Mouse (Mus musculus) hindbrain, embryonic 14.5 days (tissue): ENCODE data around the gene Ccl25. TPM values are rescaled to one million over a fixed set of nuclear protein-coding genes. Genes with fewer than 3 reads are reported as not detected.
"Not testable (repeated sequence)": the region's sequence is repeated elsewhere in the genome, so short reads cannot be mapped to it uniquely, and the experiment has no call there.

ENCODE experiments used
- ATAC-seq: fragments of 200-750 bp; cut with Nextera tagmentation; 2 replicates; pipeline ENCODE4 v1.8.0; 2017; ENCODE audit warnings: moderate number of reproducible peaks, mild to moderate bottlenecking, moderate TSS enrichment, moderate library complexity; ENCODE audit not compliant: low FRiP score
- DNase-seq: peaks from one replicate; pipeline ENCODE4 v3.0.0-alpha.2; 2015; ENCODE audit warnings: low spot score
- H3K27ac ChIP-seq: fragments of 300-500 bp; sonication (generic); 2 replicates; pipeline ENCODE4 v1.5.1; 2014; ENCODE audit warnings: mild to moderate bottlenecking, moderate library complexity
- H3K27me3 ChIP-seq: fragments of 300-500 bp; sonication (generic); 2 replicates; pipeline ENCODE4 v1.6.1; 2014; ENCODE audit warnings: mild to moderate bottlenecking, low read length, mixed read lengths; ENCODE audit not compliant: control insufficient read depth, insufficient read depth
- H3K36me3 ChIP-seq: fragments of 300-500 bp; sonication (generic); replicated peaks from 2 replicates; pipeline ENCODE4 v1.6.1; 2014; ENCODE audit not compliant: control insufficient read depth, insufficient read depth
- H3K4me1 ChIP-seq: fragments of 300-500 bp; sonication (generic); replicated peaks from 2 replicates; pipeline ENCODE4 v1.6.1; 2014; ENCODE audit warnings: antibody characterized with exemption, low read length, mixed read lengths; ENCODE audit not compliant: control insufficient read depth, insufficient read depth
- H3K4me2 ChIP-seq: fragments of 300-500 bp; sonication (generic); replicated peaks from 2 replicates; pipeline ENCODE4 v1.6.1; 2014; ENCODE audit warnings: mild to moderate bottlenecking, moderate library complexity
- H3K4me3 ChIP-seq: fragments of 300-500 bp; sonication (generic); replicated peaks from 2 replicates; pipeline ENCODE4 v1.5.1; 2014; ENCODE audit warnings: mild to moderate bottlenecking, low read length
- H3K9ac ChIP-seq: fragments of 300-500 bp; sonication (generic); 2 replicates; pipeline ENCODE4 v1.6.1; 2014
- H3K9me3 ChIP-seq: fragments of 300-500 bp; sonication (generic); 2 replicates; pipeline ENCODE4 v1.6.1; 2016; ENCODE audit warnings: low read length; ENCODE audit not compliant: control insufficient read depth
- whole genome bisulfite sequencing: fragments of 180-500 bp; shearing (Covaris S2); extraction: QIAGEN DNeasy Blood & Tissue Kit; methylation state at CpG from one replicate; pipeline ENCODE4 v1.1.7; 2014; 5-methylcytosine and 5-hydroxymethylcytosine counted together
- polyA plus RNA-seq: library from polyadenylated mRNA; unstranded; fragments of >200 nt; fragmentation: Nextera tagmentation; extraction: Ambion mirVana; gene quantifications from 2 replicates; pipeline ENCODE4 v1.2.1, GENCODE M21; 2014

Gene Ccl25
- polyA plus RNA-seq, 1 experiment from 2014 or later, result 16.8 TPM

DNA sequence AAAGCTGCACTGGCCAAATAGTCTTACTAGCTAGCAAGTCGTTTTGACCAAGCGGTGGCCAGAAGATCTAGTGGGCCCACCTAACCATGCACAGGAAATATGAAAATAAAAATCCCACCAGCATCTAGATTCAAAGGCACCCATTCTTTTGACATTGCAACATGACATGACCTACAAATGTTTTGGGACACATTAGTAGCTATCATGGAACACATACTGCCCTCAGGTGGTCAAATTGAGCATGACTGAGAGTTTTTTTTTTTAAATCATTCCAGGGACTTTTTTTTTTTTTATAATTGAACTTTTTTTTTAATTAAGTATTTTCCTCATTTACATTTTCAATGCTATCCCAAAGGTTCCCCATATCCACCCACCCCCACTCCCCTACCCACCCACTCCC, 47.6 kb downstream of the Ccl25 start:
- Histone ChIP-seq H3K27me3 (no peaks in the 10 kb centered on the region), H3K4me2 (no peak overlapping the region), H3K9ac (no peak overlapping the region), H3K27ac (no peak overlapping the region), H3K9me3 (no peaks in the 10 kb centered on the region), H3K4me3 (no peak overlapping the region), H3K36me3 (no peaks in the 10 kb centered on the region), H3K4me1 (no peaks in the 10 kb centered on the region)
- DNase-seq, result no peak
- no peak for ATAC-seq
- 70% methylated on average over 2 of the region's 2 CpGs for WGBS

DNA sequence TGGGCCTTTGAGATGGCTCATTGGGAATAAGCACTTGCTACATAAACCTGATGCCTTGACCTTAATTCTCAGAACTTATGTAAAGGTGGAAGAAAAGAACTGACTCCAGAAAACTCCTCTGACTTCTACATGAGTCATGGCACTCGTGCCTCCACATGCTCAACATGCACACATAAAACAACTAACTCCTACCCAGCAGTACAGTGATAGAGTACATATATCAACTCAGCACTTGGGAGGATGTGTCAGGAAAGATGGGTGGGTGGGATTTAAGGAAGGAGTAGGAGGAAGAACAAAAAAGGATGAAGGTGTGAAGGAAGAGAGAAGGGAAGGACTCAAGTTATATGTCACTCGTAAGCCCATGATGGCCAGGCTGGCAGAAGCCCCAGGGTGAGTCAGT, 76.4 kb downstream of the Ccl25 start:
- H3K27ac ChIP-seq, result no peak overlapping the region
- no peak overlapping the region for H3K4me3 ChIP-seq
- no peak for DNase-seq
- 94% methylated on average over 2 of the region's 2 CpGs for WGBS
- no peak overlapping the region for H3K9ac ChIP-seq
- H3K4me1 ChIP-seq, result no peaks in the 10 kb centered on the region
- H3K9me3 ChIP-seq, result no peaks in the 10 kb centered on the region
- no peak overlapping the region for H3K4me2 ChIP-seq
- no peaks in the 10 kb centered on the region for H3K36me3 ChIP-seq
- ATAC-seq, result no peak
- H3K27me3 ChIP-seq, result no peaks in the 10 kb centered on the region

DNA sequence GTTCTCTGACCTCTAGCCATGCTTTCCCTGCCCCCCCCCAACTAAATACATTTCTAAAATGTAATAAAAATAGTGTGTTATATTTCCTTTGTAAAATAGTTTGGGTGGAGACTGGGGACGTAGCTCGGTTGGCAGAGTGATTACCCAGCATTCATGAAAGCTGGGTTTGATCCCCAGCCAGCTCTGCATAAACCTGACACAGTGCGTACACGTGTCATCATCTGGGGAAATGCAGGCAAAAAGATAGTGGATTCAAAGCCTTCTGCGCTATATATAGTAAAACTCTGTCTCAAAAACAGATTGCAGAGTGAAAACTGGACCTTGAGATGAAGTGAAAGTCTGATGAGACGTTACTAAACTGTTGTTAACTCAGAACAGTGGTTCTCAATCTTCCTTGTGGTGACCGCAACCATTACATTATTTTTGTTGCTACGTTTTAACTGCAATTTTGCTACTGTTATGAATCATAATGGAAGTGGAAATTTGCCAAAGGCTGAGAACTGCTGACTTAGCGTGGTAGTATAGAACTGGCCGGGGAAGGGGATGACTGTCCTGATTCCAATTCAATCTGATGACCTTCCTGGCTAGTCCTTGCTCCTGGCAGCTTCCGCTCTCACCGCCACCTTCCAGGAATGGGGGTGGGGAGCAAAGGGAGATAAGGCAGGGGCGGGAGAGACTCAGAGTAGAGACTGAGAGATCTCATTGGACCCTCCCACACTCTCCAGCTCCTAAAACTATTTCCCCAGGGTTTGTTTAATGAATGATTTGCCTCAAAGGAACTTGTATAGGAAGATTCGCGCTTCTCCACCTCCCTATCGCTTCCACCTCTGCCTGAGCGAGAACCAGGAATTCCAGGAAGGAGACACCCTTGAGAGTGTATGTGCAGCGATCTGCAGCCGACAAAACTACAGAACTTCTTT, 79.2 kb downstream of the Ccl25 start:
- Histone ChIP-seq H3K4me3 (peak overlapping the region; percentile 26), H3K27ac (no peak overlapping the region), H3K9me3 (no peaks in the 10 kb centered on the region), H3K36me3 (no peaks in the 10 kb centered on the region), H3K9ac (0 out of 2 replicates have a peak overlapping the region, but pooled peaks have one; percentile 47), H3K4me2 (peak overlapping the region; percentile 51), H3K4me1 (no peaks in the 10 kb centered on the region), H3K27me3 (no peaks in the 10 kb centered on the region)
- ATAC-seq (peak; percentile 26; the same call in 1 of the 2 replicates), DNase-seq (no peak)
- WGBS, result 50% methylated on average over 19 of the region's 19 CpGs

DNA sequence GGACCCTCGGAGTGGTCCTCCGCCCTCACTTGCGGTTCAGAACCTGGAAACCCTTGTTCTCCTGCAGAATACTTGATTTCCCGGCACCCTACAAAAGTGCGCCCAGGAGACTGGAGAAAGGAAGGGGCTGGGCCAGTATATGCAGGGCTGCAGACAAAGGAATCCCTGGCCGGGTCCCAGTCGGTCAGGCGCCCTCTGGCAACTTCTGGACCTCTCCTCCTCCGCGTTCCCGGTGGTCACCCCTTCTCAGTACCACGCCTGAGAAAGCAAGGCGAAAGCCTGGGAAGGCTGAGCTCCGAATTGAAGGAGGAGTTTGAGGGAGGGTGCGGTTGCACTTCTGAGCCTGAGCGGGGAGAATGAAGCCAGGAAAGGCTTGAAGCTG, 79.9 kb downstream of the Ccl25 start:
- peak overlapping the region; percentile 26 for H3K4me3 ChIP-seq
- H3K9ac ChIP-seq, result 0 out of 2 replicates have a peak overlapping the region, but pooled peaks have one; percentile 47
- H3K36me3 ChIP-seq, result no peaks in the 10 kb centered on the region
- H3K4me2 ChIP-seq, result peak overlapping the region; percentile 51
- DNase-seq (no peak), ATAC-seq (peak; percentile 49; the same call in 1 of the 2 replicates)
- H3K9me3 ChIP-seq, result no peaks in the 10 kb centered on the region
- no peak overlapping the region for H3K27ac ChIP-seq
- 14% methylated on average over 16 of the region's 16 CpGs for WGBS
- H3K4me1 ChIP-seq, result no peaks in the 10 kb centered on the region
- H3K27me3 ChIP-seq, result no peaks in the 10 kb centered on the region

DNA sequence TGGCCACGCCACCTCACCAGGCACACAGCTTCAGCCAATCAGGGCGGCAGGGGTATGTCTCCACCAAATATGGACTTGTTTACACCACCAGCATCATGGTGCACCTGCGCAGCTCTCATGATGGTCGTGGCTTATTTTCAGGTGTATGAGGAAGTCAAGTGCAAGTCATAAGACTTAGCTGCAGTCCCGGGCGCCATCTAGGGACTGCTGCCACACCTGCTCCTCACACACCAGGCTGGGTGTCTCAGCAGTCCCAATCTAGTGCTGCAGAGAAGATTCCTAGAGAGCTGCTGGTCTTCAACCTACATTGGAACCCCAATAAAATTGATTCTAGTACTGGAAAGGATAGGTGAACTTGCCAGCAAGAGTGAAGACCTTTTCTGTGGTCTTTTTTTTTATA, 83.4 kb downstream of the Ccl25 start:
- H3K4me1 ChIP-seq, DNase-seq, H3K27me3 ChIP-seq, H3K27ac ChIP-seq, H3K4me3 ChIP-seq, H3K36me3 ChIP-seq, H3K4me2 ChIP-seq, H3K9me3 ChIP-seq, H3K9ac ChIP-seq, ATAC-seq: not testable (repeated sequence)
- WGBS, result 71% methylated on average over 6 of the region's 6 CpGs

Other genes with a start within 250 kb of the Ccl25 start
- gene Cd209f, start 219.4 kb upstream of the Ccl25 start, polyA plus RNA-seq, result 0.20 TPM in 1 of 2 replicates, not detected in the other
- gene Cd209g, start 191.1 kb upstream of the Ccl25 start, polyA plus RNA-seq, result not detected in 2 replicates
- gene Evi5l, start 158.6 kb upstream of the Ccl25 start, polyA plus RNA-seq, result 88.7 and 90.3 TPM in 2 replicates
- gene Prr36, start 107.8 kb upstream of the Ccl25 start, polyA plus RNA-seq, result 58.8 and 60.8 TPM in 2 replicates
- gene Lrrc8e, start 98.4 kb upstream of the Ccl25 start, polyA plus RNA-seq, result 0.05 TPM in 1 of 2 replicates, not detected in the other
- 19.5 and 21.4 TPM in 2 replicates for gene Map2k7, start 86.5 kb upstream of the Ccl25 start, polyA plus RNA-seq
- gene Gm49320, start 86.3 kb upstream of the Ccl25 start, polyA plus RNA-seq, result 1.0 and 1.6 TPM in 2 replicates
- 2.5 and 3.3 TPM in 2 replicates for gene Tgfbr3l, start 77.0 kb upstream of the Ccl25 start, polyA plus RNA-seq
- gene Snapc2, start 72.1 kb upstream of the Ccl25 start, polyA plus RNA-seq, result 62.3 and 65.1 TPM in 2 replicates
- gene Ctxn1, start 65.9 kb upstream of the Ccl25 start, polyA plus RNA-seq, result 219 and 235 TPM in 2 replicates
- 49.1 and 51.8 TPM in 2 replicates for gene Timm44, start 49.3 kb upstream of the Ccl25 start, polyA plus RNA-seq
- 114 and 134 TPM in 2 replicates for gene Elavl1, start 203 bp downstream of the Ccl25 start, polyA plus RNA-seq
- 44.4 and 52.7 TPM in 2 replicates for gene Cers4, start 167.8 kb downstream of the Ccl25 start, polyA plus RNA-seq